Mouse (Mus musculus): ENCODE data around the gene Cfap65. TPM values are rescaled to one million over a fixed set of nuclear protein-coding genes. Genes with fewer than 3 reads are reported as not detected.
A peak's percentile ranks its signal among the peaks of the same experiment; 100 is the strongest.

Gene Cfap65
- total RNA-seq, 2 experiments from 2014 or later = not detected

- DNase-seq = no peak
Observed at GRCm38 (mm10) chr1:74936221-74936830, 927 bp upstream of the Cfap65 start.

DNA sequence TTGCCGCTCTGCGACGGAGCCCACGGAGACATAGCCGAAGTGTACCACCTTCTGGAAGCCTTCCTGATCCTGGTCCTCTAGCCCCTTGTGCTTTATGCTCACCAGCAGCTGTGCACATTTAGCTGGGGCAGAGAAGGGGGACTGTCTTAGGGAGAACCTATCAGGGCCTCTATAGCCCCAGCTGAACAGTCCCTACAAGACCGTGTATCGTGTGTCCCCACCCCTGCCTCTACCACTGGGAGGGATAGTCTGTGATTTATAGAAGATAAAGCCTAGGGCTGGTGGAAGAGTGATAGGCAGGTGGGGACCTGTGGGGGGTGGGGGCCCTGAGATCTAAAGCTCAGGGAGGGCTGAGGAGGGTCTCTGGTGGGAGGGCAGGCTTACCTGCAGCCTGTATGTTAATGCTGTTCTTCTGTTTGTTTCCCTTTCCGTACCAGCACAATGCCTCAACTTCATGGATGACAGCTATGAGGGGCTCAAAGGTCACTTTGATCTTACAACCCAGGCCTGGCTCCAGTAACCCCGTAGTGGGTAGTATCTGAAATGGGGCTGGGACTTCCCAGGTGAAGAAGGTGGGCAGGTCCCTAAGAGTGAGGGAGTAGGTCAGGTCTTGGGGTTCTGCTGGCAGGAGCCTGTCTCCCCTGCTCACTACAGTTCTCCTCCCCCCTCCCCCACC is 7.6 kb downstream of the Cfap65 start:
- no peak for DNase-seq

GRCm38 (mm10) chr1:74926721-74927120 is 8.7 kb downstream of the Cfap65 start:
- DNase-seq = peak; percentile 61

- no peak for DNase-seq
Observed at GRCm38 (mm10) chr1:74924464-74924863, 10.9 kb downstream of the Cfap65 start.

DNA sequence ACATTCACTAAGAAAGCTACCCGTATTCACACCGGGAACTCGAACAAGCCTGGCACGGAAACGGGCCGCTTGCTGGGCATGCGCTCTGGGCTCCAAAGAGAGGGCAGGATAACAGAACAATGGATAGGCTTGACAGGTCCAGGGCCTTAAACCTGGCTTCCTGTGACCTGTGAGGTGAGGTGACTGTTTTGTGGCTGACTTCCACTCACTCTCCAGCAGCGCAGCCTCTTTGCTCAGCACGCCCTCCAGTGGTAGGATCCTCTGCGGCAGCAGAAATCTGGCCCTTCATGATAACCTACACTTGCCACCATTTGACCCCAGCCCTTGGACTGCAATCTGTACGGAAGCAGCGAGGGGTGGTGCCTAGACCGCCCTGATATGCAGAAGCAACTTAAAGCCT is 19.7 kb downstream of the Cfap65 start:
- no peak for DNase-seq

- DNase-seq = no peak
Observed at GRCm38 (mm10) chr1:74902191-74902590, 33.2 kb downstream of the Cfap65 start.

DNA sequence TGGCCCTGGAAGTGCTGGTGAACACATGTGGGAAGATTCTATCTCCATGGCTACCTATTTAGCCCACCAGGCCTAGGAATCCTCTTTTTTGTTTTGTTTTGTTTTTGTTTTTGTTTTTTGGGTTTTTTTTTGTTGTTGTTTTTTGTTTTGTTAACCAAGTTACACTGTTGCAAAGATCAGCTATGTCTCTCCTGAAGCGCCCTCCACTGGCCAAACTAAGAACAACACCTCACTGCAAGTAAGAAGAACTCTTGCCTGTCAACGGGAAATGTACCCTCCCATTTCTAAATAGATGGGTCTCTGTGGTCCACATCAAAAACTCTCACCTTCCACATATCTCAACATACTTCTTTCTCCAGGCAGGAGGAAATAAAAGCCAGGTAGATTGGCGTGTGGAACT is 33.7 kb downstream of the Cfap65 start:
- peak; percentile 65 for DNase-seq

DNA sequence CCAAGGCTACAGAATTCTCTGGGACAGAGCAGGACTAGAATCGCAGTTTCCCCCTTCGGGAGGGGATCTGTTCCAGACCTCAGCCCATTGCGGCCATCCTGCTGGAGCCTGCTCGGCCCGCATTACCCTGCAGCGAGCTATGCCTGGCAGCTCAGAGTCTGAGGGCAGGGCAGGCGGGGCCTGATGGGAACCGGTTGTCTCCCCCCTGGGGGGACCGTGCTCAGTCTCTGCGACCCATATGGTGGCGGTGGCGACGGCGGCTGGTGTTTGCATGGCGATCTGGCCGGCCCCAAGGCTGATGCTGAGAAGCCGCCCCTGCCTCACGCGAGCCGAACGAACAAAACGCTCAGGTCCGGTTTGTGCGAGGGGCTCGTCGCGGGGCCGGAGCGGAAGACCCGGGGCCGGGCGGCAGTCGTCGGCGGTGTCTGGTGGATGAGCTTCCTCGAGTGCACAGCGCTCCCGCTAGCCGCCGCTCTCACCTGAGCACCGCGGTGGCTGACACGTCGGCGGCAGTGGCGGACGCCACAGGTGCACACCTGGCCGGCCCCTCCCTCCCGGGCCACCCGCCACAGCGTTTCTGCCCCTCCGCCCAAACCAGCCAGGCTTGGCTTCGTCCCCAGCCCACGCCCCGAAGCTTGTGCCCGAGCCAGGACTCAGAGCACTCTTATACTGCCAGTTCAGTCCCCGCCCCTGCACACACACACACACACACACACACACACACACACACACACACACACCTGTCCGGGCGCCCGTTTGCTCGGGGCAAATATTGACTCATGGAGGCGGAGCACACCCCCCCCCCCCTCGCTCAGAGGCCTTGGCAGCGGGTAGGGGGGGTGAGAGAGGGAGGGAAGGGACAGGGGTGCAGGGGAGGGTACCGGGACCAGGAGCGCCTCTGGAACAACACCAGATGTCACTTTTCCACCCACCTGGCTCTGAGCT is 34.8 kb downstream of the Cfap65 start:
- no peak for DNase-seq

GRCm38 (mm10) chr1:74898656-74899431 is 36.6 kb downstream of the Cfap65 start:
- no peak for DNase-seq

- no peak for DNase-seq
Observed at GRCm38 (mm10) chr1:74897976-74898375, 37.4 kb downstream of the Cfap65 start.

- DNase-seq = peak; percentile 71
Observed at GRCm38 (mm10) chr1:74894966-74895365, 40.4 kb downstream of the Cfap65 start.

DNA sequence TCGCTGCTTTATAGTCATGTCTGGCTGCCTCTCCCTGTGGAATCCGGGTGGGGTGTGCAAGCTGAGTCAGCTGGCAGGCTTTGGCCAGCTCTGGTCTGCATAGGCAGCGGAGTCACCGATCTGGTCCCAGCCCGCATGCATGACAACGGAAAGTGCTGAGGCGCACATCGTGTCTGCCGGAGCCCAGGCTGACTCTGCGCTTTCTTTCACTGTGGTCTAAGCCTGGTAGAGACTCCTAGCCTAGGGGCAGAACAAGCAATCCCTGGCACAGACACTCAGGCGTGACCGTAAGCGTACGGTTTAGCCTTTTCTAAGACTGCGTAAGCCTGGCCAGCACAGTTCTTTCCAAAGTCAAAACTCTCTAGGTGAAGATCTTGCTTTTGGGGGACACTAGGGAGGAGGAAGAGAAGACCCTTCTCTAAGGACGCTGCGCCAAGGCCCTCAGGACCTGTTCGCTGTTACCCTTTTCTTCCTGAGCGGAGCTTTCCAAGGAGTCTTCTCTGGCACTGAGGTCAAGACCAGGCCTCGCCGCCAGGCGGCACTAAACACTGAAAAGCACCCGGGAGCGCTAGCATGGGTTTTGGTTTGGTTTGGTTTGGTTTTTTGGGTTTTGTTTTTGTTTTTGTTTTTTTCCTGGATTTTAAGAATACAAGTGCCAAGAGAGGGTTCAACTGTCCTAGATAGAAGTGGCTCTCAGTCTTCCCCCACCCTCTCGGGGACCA is 42.1 kb downstream of the Cfap65 start, which contains the start of gene Cryba2:
Cryba2 (minus strand) TSS at position 10 of the 722 bp plus-strand sequence.
- peak; percentile 62 for DNase-seq

- no peak for DNase-seq
Observed at GRCm38 (mm10) chr1:74892351-74893133, 42.9 kb downstream of the Cfap65 start.

- peak; percentile 70 for DNase-seq
Observed at GRCm38 (mm10) chr1:74891513-74891912, 43.9 kb downstream of the Cfap65 start.

DNA sequence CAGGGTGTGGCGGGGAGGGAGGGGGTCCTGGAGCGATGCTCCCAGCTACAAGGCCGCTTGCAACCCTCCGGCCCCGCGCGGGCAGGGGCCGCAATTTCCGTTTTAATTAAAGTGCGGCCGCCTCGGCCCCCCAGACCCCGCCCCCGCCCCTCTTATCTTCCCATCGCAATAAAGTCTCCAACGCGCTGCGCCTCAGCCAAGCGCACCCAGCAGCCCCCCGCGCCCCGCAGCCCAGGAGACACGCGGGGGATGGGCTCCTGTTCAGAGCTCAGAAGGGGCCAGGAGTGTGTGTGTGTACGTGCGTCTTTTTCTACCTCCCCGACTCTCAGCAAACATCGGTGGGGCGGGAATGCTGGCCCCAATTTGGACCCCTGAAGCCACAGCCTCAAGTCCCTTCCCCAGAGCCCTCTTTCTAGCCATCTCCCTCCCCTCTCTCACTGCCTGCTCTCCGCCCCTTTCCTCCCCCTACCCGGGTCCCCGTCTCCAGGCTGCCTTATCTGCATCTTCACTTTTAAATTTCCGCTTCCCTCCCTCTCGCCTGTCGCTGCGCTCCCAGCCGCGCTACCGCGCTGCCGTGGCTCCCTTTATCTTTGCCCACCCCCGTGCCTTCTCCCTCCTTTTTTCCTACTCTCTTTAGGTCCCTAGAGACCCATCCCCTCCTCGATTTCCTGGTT is 49.9 kb downstream of the Cfap65 start, which contains the start of gene Fev:
Fev (minus strand) TSS at position 51 of the 674 bp plus-strand sequence.
- no peak for DNase-seq

DNA sequence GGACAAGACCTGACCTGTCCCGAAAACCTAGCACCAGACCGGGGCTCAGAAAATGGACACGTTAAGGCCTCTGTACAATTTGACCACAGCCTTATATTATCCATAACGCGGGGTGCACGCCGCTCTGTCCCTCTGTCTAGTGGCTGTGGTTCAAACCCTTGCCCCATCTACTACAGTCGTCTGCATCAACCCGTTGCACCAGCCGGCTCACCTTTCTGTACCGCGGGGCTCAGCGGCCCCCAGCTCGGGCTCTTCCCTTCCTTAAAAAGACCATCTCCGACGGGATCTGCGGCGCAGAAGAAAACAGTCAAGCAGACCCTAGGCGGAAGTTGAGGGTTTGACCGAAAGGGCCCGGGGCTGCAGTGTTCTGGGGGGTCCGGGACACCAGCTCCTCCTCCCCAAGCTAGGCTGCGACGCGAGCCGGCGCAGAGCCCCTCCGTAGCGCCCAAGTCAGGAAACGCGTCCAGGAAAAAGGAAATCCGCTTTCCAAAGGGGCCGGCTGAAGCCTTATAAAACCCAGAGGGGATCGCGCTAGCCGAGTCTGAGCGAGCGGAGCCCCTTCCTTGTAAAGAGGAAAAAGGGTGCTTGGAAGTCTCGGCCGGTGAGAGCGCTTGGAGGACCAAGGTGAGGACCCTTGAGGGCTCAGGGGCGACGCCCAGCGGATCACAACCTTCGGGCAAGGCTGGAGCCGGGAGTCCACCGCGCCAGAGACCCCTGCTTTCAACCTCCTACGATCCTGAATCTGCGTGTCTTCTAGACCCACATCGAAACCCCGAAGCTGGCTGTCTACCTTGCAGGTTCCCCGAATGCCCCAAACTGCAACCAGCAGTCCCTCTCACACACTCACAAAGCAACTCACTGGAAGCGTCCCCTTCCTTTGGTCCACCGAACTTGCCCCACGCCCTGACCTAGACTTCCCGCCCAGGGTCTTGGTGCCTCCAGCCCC is 50.9 kb downstream of the Cfap65 start:
- DNase-seq = no peak

DNA sequence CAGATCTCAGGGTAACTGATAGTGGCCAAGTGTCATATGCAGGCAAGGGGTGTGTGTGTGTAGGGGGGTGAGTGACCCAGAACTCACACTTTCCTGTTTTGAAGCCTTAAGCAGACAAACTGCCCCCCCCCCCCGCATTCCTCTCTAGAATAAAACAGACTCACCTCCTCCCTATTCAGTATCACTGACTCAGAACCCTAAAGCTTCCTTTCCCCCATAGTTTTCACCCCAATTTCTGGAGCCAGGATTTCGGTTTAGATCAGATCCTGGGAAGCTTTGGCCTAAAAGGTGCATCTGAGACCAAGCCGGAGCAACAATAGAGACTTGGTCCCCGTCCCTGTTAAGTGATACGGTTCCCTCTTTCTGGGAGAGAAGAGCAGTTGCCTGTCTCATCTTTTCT is 52.0 kb downstream of the Cfap65 start:
- no peak for DNase-seq

DNA sequence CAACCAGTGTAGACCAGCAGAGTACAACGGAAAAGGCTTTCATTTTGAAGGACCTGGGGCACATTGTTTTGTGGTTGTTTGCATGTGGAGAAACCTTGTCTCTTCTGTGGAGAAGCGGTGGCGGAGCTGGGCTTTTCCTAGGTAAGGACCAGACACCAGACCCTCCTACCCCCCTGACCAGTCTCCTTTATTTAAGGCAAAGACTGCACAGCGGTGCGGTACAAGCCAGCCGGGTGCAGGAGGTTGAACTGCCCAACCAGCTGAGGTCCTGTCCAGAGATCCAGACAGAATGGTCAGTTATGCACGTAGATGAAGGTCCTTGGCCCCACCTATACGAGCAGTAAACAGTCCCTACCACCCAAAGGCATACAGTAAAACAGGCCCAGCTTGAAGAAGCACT is 52.6 kb downstream of the Cfap65 start:
- DNase-seq = no peak

All from heart, postnatal 4 days (tissue).